Mouse (Mus musculus): ENCODE data around the gene Anxa7.

Anxa7 gene

GRCm38 (mm10) chr14:20428593-20428992, 51.3 kb downstream of the Anxa7 start:
- Histone ChIP-seq H3K36me3 (ENCODE audit: insufficient read depth, low read length) (no peaks in the 10 kb centered on the region), H3K4me3 (replicated peaks; ENCODE audit: low read length) (no peak overlapping the region), H3K27me3 (ENCODE audit: insufficient read depth, low read length) (no peaks in the 10 kb centered on the region), H3K9me3 (ENCODE audit: low read length) (peaks cover 29% of the 10 kb centered on the region), H3K4me1 (replicated peaks; ENCODE audit: low read depth, low read length) (no peaks in the 10 kb centered on the region)
- TF ChIP-seq NANOG (IDR thresholded peaks at IDR 0.05; ENCODE audit: borderline replicate concordance, low read length): no peak
- no peak for TF ChIP-seq CTCF (conservative IDR thresholded peaks at IDR 0.05; ENCODE audit: low read length)
- no peak for TF ChIP-seq POU5F1 (IDR thresholded peaks at IDR 0.05; ENCODE audit: borderline replicate concordance, low read length)

- H3K27me3 ChIP-seq (ENCODE audit: insufficient read depth, low read length): no peaks in the 10 kb centered on the region
- H3K4me3 ChIP-seq (replicated peaks; ENCODE audit: low read length): no peak overlapping the region
- H3K9me3 ChIP-seq (ENCODE audit: low read length): peaks cover 7% of the 10 kb centered on the region
- H3K36me3 ChIP-seq (ENCODE audit: insufficient read depth, low read length): no peaks in the 10 kb centered on the region
- H3K4me1 ChIP-seq (replicated peaks; ENCODE audit: low read depth, low read length): no peaks in the 10 kb centered on the region
- no peak for TF ChIP-seq NANOG (IDR thresholded peaks at IDR 0.05; ENCODE audit: borderline replicate concordance, low read length)
- no peak for TF ChIP-seq CTCF (conservative IDR thresholded peaks at IDR 0.05; ENCODE audit: low read length)
- no peak for TF ChIP-seq POU5F1 (IDR thresholded peaks at IDR 0.05; ENCODE audit: borderline replicate concordance, low read length)
Measured at GRCm38 (mm10) chr14:20423046-20423445, 56.9 kb downstream of the Anxa7 start.

GRCm38 (mm10) chr14:20422257-20422656, 57.7 kb downstream of the Anxa7 start:
- H3K9me3 ChIP-seq (ENCODE audit: low read length): no peaks in the 10 kb centered on the region
- H3K36me3 ChIP-seq (ENCODE audit: insufficient read depth, low read length): no peaks in the 10 kb centered on the region

More at GRCm38 (mm10) chr14:20422257-20422656, 57.7 kb downstream of the Anxa7 start:
- Histone ChIP-seq H3K4me1 (replicated peaks; ENCODE audit: low read depth, low read length) (no peaks in the 10 kb centered on the region), H3K4me3 (replicated peaks; ENCODE audit: low read length) (no peak overlapping the region), H3K27me3 (ENCODE audit: insufficient read depth, low read length) (no peaks in the 10 kb centered on the region)
- TF ChIP-seq NANOG (IDR thresholded peaks at IDR 0.05; ENCODE audit: borderline replicate concordance, low read length) (no peak), CTCF (conservative IDR thresholded peaks at IDR 0.05; ENCODE audit: low read length) (no peak), POU5F1 (IDR thresholded peaks at IDR 0.05; ENCODE audit: borderline replicate concordance, low read length) (no peak)
